Mouse (Mus musculus) adrenal gland, adult (tissue): ENCODE measurements at regions not wholly inside any gene's neighbourhood (a gene's known extent, or its start where the extent isn't known, plus 50 kb on each side); places are given as distances from the start of the nearest gene placed in this dataset.
"Not testable (repeated sequence)": the region's sequence is repeated elsewhere in the genome, so short reads cannot be mapped to it uniquely, and the experiment has no call there.

ENCODE experiments used
- DNase-seq, 2 experiments: peaks; one replicate each; pipeline ENCODE4 v3.0.0; 2022 to 2023; ENCODE audit warnings: low spot score in 1 of 2; ENCODE audit not compliant: inconsistent age in 2 of 2

- DNase-seq: no peak
Observed at GRCm38 (mm10) chr14:101067082-101067481, 133.0 kb downstream of the Prr30 start.

DNA sequence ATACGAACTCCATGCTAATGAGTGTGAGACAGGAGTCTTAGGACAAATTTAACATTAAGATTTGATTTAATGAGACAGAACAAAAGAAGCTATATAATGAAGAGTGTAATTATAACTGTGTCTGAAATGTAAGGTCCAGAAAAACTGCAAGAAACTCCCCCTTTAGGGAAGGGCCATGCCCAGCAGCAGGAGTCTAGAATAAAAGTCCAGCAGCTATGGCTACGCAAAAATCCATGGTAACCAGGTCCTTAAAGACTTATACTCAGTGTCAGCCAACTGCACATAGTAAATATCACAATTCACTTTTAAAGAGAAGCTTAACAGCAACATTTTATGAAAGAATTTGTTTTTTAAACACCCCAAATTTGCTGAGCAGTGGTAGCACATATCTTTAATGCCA lies 143.3 kb downstream of the Prr30 start:
- DNase-seq: no peak

GRCm38 (mm10) chr14:101055915-101056314 lies 144.2 kb downstream of the Prr30 start:
- peak; percentile 43 to 80 for DNase-seq

DNA sequence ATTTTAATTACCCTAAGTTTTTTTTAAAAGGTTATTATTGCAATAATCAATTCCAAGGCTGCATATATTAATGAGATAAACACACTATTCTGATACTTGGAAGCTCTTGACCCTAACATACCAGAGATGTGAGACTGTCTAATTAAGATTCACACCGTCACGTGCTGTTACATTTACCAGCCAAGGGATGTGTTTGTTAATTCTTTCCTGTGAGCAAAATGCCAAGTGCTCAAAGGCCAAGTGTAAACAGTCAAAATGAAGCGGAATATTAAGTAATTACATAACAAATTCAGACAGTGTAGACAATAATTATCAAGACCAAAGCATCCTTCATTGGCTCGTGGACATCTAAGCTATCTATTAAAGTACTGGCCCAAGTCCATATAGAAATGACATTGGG lies 145.3 kb downstream of the Prr30 start:
- no peak for DNase-seq

DNA sequence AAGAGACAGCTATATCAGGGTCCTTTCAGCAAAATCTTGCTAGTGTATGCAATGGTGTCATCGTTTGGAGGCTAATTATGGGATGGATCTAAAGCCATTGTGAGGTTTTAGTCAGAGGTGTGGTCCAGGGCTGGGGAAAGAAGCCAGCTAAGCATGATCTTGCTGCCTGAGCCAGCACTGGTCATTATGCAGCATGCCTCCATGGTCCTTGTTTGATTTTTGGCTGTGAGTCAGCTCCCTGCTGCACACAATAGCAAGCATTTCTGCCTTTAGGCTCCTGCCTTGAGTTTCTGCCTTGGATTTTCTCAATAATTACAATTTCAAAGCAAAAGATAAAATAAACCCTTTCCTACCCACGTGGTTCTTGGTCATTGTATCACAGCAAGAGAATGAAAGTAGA lies 147.4 kb downstream of the Prr30 start:
- DNase-seq: no peak

DNA sequence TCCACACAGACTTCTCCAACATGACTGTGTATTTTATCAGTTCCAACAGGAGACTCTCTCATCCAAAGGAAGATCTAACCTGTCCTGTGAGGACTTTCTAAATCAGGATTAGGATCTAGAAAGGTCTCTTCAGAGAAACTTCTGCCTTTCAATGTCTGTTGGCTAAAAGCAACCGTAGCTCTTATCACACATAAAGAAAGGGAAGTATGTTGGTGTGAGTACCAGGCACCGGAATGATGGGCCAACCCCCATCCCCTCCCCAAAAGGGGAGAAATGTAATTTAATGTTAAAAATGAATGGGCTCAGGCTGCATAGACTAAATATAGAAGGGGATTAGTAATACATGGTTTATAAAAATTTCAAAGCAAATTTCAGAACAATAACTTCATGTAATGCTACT lies 149.9 kb downstream of the Prr30 start:
- no peak for DNase-seq

- DNase-seq: no peak
Observed at GRCm38 (mm10) chr14:101049664-101050203, 150.4 kb downstream of the Prr30 start.

- no peak for DNase-seq
Observed at GRCm38 (mm10) chr14:101043494-101043893, 156.6 kb downstream of the Prr30 start.

GRCm38 (mm10) chr14:101001070-101001469 lies 199.1 kb downstream of the Prr30 start:
- no peak for DNase-seq

DNA sequence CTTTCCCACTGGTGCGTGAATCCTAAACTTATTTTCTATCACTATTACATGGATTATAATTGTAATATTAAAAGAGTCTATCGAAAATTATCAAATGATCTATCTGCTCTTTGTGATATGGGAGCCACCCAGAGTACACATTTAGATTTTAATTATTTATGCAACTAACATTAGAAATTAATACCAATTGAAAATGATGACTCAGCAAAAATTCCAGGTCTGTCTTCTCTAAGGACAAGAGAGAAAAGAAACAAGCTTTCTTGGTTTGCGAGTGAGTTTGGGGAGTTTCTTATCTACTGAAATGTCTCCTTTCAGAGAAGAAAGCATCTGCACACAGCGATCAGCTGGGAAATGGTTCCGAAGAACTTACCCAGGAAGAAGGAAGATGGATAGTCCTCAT lies 219.4 kb downstream of the Prr30 start:
- DNase-seq: no peak

GRCm38 (mm10) chr14:100978515-100978914 lies 221.6 kb downstream of the Prr30 start:
- DNase-seq: no peak

DNA sequence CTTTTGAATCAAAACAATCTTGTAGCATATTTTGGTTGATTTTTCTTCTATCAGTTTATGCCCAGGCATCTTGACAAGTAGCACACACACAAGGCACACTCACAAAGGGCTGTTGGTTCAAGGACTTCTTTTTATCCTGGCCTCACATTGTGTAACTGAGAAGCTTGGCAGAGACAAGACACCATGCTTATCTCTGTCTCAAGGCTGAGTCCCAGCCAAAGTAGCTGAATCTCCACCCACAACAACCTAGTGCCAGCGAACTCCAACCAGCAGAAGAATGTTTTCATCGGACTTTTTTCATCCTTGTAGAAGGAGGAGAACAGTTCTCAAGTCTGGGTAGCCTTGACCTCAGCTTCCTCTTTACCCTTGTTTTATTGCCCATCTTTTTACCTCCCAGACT lies 229.2 kb downstream of the Prr30 start:
- DNase-seq: peak; percentile 86 to 92

GRCm38 (mm10) chr14:100960198-100960597 lies 239.9 kb downstream of the Prr30 start:
- no peak for DNase-seq

GRCm38 (mm10) chr14:100955806-100956436 lies 244.2 kb downstream of the Prr30 start:
- no peak for DNase-seq

DNA sequence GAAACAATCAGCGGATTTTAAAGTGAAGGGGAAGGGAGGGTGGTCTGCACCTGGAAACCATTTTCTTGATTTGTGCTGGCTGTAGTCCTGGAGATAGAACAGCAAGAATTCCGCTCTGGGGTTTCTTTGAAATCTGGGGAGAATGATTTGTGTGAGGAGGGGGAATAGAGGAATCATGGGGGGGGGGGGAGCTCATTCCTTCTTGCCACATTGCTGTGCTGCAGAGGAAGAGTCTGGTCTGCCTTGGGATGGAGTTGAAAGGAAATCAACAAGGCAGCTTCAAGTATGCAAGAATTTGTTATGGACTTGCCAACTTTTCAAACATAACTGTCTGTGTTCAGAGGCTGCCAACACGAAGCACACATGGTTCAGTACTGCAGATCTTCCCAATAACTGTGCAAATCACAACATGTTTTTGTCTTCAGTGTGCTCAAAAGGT lies 249.4 kb downstream of the Prr30 start:
- DNase-seq: no peak

DNA sequence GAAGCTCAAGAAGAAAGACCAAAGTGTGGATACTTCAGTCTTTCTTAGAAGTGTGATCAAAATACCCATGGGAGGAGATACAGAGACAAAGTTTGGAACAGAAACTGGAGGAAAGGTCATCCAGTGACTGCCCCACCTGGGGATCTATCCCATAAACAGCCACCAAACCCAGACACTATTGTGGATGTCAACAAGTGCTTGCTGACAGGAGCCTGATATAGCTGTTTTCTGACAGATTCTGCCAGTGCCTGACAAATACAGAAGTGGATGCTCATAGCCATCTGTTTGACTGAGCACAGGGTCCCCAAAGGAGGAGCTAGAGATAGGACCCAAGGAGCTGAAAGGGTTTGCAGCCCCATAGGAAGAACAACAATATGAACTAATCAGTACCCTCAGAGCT lies 252.5 kb downstream of the Prr30 start:
- DNase-seq: not testable (repeated sequence)

DNA sequence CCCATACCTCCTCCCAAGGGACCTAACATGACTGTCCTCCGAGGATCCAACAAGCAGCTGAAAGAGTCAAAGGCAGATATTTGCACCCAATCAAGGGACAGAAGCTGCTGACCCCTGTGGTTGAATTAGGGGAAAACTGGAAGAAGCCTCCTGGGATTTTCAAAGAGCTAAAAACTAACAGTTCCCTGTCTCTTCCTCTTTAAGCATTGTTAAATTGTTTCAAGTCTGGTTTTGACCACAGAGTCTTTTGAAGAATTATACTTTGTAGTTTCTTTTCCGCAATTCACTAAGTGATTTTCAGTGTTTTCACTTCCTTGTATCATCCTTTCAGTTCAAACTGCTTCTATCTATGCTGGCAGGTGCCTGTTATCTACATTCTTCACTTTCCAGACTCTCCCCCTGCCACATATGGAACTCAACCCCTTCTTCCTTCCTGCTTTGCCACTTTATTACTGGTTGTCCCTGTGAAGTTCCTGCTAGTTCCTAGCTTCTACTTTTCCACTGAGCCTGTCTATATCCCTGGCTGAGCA lies 262.7 kb downstream of the Prr30 start:
- DNase-seq: no peak

DNA sequence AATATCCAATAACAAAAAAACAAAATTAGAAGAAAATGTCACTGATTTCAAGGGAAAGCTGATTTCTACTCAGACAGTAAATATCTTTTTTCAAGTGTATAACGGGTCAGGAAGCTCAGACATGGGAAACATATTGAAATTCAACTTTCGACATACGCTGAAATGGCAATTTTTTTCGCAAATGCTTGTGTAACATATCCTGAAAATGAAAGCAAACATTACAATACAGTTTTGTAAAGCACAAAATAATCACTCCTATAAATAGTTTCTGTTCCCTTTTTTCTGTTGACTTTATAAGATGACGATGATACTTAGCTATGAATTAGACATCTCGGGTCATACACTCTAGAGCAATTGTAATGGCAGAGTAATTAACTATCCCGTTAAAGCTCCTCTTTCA lies 265.6 kb downstream of the Prr30 start:
- no peak for DNase-seq

- no peak for DNase-seq
Observed at GRCm38 (mm10) chr14:100924880-100925279, 275.2 kb downstream of the Prr30 start.

DNA sequence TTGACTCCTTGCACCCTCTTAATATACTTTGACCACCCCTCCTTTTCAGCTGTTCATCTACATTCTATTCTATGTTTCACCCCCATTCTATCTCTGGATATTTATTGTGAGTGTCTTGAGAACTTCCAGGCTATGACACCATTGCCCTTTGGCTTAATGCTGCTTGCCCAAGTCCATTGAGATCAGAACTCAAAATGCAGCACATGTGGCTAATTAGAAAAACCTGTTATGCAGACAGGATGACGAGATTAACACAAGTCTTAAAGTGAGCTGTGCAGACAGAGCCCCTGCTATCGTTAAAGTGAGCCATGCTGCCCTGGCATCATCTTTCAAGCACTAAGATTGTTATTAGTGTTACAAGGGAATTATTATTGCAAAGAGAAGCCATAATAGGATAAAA lies 299.9 kb downstream of the Prr30 start:
- DNase-seq: no peak

GRCm38 (mm10) chr14:100899074-100899473 lies 301.1 kb downstream of the Prr30 start:
- no peak for DNase-seq

GRCm38 (mm10) chr14:100889163-100890157 lies 310.7 kb downstream of the Prr30 start:
- peak; percentile 48 to 71 for DNase-seq
